Mouse (Mus musculus) c-Kit-negative CD71-positive TER-119-positive erythroid progenitor cells, embryonic 14.5 days (primary cell): ENCODE measurements around the gene D630045J12Rik.

Experiments used
- DNase-seq: peaks from one replicate; pipeline ENCODE4 v3.0.0-alpha.2; 2013; ENCODE audit warnings: low read depth, low spot score

The D630045J12Rik gene

GRCm38 (mm10) chr6:38253736-38254641 lies at the start of gene D630045J12Rik:
Gene D630045J12Rik, minus strand, starts transcription at chr6:38254009.
- no peak for DNase-seq

DNA sequence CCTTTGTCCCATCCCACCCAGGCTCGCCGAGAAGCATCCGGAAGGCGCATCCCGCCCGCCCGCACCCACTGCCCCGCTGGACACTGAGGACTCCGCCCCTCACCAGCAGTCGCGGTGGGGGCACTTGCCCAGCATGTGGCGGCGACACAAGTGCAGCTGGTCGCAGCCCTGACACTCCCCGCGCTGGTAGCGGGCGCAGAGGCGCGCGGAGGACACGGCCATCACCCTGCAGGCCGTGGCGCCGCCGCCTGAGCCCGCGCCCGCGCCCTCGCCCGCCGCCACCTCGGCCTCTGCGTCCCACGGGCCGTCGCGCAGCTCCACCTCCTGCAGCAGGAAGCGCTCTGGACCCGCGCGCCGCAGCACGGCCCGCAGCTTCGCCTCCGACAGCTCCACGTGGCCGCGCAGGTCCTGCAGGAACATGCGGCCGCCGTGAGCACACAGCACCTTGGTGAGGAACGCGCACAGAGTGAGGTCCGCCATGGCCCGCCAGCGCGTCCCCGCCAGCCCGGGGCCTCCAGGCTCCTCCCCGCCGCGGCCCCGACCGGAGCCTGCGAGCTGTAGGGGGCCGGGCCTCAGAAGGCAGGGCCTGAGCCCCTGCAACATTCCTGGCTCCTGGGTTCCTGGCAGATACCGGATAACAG lies 45.1 kb upstream of the D630045J12Rik start, which contains the start of gene Zc3hav1l:
TSS of gene Zc3hav1l (minus strand) at position 499 of the 641 bp plus-strand sequence.
- DNase-seq: no peak

DNA sequence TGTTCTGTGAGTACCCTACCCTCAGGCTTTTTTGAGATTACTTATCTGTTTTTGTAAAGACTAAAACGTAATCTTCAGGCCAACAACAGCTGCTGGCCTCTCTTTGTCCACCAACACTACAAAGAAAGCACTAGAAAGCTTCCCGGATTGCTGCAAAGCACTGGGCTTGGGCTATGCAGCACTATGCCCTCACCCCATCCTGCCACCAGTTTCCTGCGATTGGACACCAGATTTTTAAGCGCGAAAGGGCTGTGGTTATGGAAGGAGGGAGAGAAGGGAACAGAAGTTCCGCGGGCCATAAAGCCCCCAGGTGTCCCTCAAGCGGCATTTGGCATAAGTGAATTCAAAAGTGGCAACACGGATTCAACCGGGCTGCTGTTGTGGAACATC lies 44.4 kb upstream of the D630045J12Rik start:
- no peak for DNase-seq

DNA sequence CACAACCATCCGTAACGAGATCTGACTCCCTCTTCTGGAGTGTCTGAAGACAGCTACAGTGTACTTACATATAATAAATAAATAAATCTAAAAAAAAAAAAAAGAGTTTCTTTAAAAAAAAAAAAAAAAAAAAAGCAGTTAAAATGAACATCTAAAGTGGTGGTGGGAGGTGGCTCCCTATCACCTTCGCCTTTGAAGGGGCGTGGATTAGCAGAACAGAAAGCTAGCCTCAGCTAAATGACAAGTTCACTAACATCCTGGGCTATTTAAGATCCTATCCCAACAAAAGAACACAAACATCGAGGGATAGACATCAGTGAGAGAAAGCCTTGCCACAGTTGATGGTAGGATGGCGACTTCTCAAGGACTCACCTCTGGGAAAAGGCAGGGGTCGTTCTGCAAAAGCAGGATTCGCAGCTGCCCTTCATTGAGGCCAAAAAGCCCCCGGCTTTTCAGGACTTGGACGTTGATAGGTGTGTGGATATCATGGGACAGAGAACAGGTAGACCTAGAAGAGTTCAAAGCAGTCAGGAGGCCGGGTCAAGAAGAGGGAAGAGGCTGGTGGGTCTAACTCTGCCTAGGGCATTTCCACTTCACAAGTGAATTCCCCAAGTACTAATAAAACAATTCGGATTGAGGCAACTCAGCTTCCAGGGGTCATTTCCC lies 43.9 kb upstream of the D630045J12Rik start:
- DNase-seq: no peak

- no peak for DNase-seq
These were observed 39.9 kb upstream of the D630045J12Rik start for GRCm38 (mm10) chr6:38293708-38294107.

DNA sequence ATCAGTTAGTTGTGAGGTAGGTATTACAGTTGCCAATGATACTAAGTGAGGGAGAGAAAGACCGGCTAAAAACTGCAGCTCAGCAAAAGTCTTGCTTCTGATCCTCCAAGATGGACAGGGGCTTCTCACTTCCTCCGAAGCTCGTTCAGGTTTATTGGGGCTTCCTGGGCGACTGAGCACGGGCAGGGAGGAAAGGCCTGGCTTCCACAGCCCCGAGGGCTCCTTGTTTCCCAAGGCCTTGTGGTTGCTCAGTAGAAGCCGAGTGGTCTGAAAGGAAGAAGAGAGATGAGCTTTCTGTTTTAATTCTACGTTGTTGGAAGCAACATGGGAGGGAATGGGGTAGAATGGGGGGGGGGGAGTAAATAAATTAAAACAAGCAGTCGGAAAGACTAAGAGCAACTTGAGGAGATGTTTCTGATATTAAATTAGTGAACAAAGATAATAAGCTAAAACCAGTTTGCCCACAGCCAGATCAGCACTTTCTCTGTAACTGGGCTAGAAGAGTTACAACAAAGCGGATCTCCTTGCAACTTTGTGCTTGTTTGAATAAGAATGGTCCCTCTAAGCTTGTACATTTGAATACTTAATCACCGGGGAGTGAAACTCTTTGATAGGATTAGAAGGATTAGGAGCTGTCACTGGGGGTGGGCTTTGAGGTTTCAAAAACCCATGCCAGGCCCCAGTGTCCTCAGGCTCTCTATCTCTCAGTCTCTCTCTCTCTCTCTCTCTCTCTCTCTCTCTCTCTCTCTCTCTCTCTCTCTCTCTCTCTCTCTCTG lies 39.2 kb upstream of the D630045J12Rik start:
- no peak for DNase-seq

DNA sequence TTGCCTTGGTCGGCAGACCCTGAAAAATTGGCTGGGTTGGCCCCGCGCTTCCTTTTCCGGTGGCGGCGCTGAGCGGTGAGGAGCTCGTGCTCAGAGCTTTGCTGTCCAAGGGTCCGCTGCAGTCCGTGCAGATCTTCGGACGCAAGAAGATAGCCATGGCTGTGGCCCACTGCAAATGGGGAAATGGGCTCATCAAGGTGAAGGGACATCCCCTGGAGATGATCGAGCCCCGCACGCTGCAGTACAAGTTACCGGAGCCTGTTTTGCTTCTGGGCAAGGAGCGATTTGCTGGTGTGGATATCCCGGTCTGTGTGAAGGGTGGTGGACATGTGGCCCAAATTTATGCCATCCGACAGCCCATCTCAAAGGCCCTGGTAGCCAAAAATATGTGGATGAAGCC lies 30.6 kb upstream of the D630045J12Rik start:
- DNase-seq: no peak

GRCm38 (mm10) chr6:38264466-38264865 lies 10.7 kb upstream of the D630045J12Rik start:
- no peak for DNase-seq

DNA sequence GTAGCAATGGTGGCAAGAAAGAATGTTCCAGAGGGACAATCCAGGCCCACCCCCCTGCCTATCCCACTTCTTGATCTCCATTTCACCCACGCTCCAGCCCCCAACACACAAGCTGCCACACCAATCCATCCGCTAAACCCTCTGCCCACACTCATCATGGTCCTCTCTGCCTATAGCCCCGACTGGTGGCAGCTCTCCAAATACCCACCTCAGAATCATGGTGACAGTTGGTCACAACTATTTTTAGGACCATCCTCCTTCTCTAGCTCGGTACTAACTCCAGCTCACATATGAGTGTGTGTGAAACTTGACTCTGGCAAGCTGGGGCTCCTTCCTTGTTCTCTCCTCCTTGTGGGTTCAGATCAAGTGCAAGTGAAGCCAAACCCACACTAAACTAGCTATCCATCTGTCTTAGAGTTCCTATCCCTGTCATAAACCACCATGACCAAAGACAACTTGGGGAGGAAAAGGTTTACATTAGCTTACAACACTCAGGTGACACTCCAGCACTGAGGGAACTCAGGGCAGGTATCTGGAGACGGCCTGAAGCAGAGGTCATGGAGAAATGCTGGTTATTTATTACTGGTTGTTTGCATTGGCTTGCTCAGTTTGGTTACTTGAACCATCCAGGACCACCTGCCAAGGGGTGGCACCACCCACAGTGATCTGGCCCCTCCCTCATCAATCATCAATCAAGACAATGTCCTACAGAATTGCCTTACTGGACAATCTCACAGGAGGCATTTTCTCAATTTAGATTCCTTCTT lies 9.8 kb upstream of the D630045J12Rik start:
- no peak for DNase-seq

GRCm38 (mm10) chr6:38261877-38262276 lies 8.1 kb upstream of the D630045J12Rik start:
- DNase-seq: no peak

DNA sequence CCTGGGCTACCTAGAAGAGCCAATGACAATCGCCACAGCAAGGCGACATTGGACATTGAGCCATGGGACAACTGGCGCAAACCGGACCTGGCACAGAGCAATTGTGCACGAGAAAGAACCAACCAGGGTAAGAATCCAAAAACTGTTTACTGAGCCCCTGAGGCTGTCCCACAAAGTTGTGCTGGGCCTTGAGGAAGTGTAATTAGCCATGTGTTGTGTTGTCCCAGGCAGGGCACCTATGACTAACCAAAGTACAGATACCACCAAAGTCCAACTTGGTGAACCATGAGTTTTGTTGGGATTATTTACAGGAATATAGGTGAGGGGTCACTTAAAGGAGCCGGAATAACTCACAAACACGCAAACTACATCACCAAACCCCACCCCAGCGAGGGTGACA lies 3.7 kb upstream of the D630045J12Rik start:
- no peak for DNase-seq

DNA sequence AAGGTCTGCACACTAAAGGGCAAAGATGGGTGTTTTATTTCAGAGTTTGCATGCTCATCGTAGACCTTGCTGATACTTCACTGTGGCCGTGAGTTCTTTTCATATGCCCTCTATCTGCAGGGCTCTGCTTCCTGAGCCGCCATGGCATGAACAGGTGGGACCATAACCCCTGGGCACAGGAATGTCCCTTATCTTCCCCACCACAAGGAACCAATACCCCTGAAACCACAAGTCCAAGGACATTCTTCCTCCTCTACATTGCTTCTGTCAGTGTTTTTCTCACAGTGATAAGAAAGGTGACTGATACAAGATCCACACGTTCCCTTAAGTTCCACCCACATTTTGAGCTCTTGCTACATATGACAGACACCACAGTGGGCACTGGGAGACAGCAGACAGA lies 3.0 kb upstream of the D630045J12Rik start:
- DNase-seq: no peak

- DNase-seq: no peak
These were observed 2.0 kb upstream of the D630045J12Rik start for GRCm38 (mm10) chr6:38255794-38256193.

- no peak for DNase-seq
These were observed 758 bp downstream of the D630045J12Rik start for GRCm38 (mm10) chr6:38252766-38253735.

DNA sequence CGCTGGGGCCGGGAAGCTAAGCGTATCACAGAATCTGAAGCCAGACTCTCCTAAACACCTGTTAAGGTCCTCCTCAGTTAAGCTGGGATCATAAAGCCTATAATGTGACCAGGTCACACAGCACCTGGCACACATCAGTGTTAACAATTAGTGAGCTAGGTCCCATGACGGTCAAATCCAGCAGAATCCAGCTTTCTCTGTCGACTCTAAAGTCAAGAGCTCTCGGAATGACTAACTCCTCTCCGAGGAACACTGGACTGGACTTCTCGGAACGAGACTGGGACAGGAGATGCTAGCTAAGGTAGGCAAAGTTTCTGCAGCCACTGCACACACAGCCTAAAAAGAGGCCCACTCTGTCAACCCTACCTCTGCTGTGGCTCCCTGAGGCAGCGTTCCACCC lies 1.7 kb downstream of the D630045J12Rik start:
- no peak for DNase-seq

DNA sequence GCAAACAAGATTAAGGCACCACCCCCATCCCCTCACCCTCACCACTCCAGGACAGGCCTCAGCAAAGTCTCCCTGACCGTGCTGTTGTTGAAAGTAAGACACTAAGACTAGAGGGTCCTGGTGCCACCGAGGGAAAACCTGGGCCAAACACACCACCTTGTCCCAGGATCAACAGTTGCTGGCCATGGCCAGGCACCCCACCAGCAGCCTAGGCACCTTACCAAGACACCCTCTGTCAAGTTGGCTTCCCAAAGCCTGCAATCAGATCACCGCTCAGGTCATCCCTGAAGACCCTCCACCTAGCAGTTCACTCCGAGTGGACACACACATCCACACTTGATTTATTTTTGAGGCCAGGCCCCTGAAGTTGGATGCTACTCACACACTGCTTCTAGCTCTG lies 2.3 kb downstream of the D630045J12Rik start:
- no peak for DNase-seq

- no peak for DNase-seq
These were observed 6.4 kb downstream of the D630045J12Rik start for GRCm38 (mm10) chr6:38247362-38247761.

DNA sequence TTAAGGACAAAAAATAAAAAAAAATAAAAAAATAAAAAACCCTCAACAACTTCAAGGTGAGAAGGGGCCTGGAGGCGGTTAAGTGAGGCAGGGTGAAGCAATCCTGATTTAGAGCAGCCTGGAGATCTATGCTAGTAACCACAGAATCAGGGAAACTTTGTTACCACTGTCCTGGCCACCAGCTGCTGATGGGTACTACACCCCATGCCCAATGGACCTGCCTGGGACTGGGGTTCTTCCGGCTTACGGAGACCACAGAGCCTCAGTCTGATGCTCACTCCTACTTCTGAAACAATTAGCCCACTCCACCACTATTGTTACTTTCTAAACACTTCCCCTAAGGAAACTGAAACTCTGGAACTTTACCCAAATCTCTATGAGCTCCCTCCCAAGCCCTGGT lies 9.0 kb downstream of the D630045J12Rik start:
- DNase-seq: no peak

DNA sequence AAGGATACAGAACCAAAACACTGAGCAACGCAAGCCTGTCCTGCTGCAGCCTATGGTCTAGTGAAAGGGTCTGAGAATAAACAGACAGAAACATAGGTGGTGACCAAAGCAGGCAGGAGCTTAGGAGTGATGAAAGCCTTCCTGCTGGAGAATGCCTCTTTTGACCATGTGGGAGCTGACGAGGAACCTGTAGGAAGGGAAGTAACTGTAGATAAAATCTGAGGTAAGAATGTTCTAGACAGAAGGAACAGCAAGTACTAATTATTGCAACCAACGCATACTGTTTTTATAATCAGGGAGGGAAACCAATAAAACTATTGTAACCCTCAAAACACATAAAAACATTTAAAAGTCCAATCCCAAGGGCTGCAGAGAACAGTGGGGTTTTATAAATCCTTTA lies 9.6 kb downstream of the D630045J12Rik start:
- no peak for DNase-seq

DNA sequence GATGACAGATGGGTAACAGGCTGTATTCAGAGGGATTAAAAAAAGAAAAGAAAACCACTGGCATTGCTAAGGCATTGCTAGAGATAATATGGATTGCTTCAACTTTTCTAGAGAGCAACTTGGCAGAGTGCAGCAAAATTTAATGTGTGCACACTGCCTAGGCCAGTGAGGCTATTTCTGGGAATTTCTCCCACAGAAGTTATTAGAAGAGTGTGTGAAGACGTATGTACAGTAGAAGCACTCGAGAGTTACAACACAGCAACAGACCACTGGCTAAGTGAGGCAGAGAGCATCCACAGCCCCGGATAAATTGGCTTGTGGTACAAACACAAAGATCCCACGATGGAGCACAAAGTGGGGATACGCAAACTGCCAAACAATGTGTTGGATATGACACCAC lies 11.0 kb downstream of the D630045J12Rik start:
- no peak for DNase-seq
